Mouse (Mus musculus) hindbrain, embryonic 16.5 days (tissue): ENCODE measurements at regions not wholly inside any gene's neighbourhood (a gene's known extent, or its start where the extent isn't known, plus 50 kb on each side); places are given as distances from the start of the nearest gene placed in this dataset.

Experiments
- ATAC-seq: fragments of 200-750 bp; cut with Nextera tagmentation; 2 replicates; pipeline ENCODE4 v1.8.0; 2017; ENCODE audit warnings: moderate TSS enrichment, moderate library complexity
- H3K27ac ChIP-seq: fragments of 300-500 bp; sonication (generic); 2 replicates; pipeline ENCODE4 v1.5.1; 2014; ENCODE audit warnings: low read depth, mild to moderate bottlenecking, control low read depth, low read length, moderate library complexity
- H3K27me3 ChIP-seq: fragments of 300-500 bp; sonication (generic); replicated peaks from 2 replicates; pipeline ENCODE4 v1.6.1; 2014; ENCODE audit warnings: low read length; ENCODE audit not compliant: control insufficient read depth, insufficient read depth
- H3K36me3 ChIP-seq: fragments of 300-500 bp; sonication (generic); 2 replicates; pipeline ENCODE4 v1.6.1; 2014; ENCODE audit warnings: mild to moderate bottlenecking, low read length, moderate library complexity, mixed read lengths; ENCODE audit not compliant: control insufficient read depth, insufficient read depth
- H3K4me1 ChIP-seq: fragments of 300-500 bp; sonication (generic); 2 replicates; pipeline ENCODE4 v1.6.1; 2014; ENCODE audit warnings: low read depth, low read length; ENCODE audit not compliant: control insufficient read depth, insufficient read depth
- H3K4me2 ChIP-seq: fragments of 300-500 bp; sonication (generic); 2 replicates; pipeline ENCODE4 v1.6.1; 2014; ENCODE audit warnings: mild to moderate bottlenecking, low read length, control low read depth, moderate library complexity
- H3K4me3 ChIP-seq: fragments of 300-500 bp; sonication (generic); 2 replicates; pipeline ENCODE4 v1.5.1; 2014; ENCODE audit warnings: mild to moderate bottlenecking, low read length, control low read depth, moderate library complexity
- H3K9ac ChIP-seq: fragments of 300-500 bp; sonication (generic); 2 replicates; pipeline ENCODE4 v1.6.1; 2014; ENCODE audit warnings: low read depth, mild to moderate bottlenecking, control low read depth, low read length, moderate library complexity
- H3K9me3 ChIP-seq: fragments of 300-500 bp; sonication (generic); 2 replicates; pipeline ENCODE4 v1.6.1; 2014; ENCODE audit warnings: mild to moderate bottlenecking, low read length, moderate library complexity; ENCODE audit not compliant: control insufficient read depth
- WGBS: fragments of 180-500 bp; shearing (Covaris S2); extraction: QIAGEN DNeasy Blood & Tissue Kit; methylation state at CpG from one replicate; pipeline ENCODE4 v1.1.7; 2014; 5-methylcytosine and 5-hydroxymethylcytosine counted together

GRCm38 (mm10) chr1:125242345-125242744 is 193.2 kb downstream of the Actr3 start:
- Histone ChIP-seq H3K27ac (no peak overlapping the region), H3K36me3 (no peaks in the 10 kb centered on the region), H3K4me1 (no peaks in the 10 kb centered on the region), H3K9me3 (no peaks in the 10 kb centered on the region), H3K4me3 (no peak overlapping the region), H3K9ac (no peak overlapping the region), H3K27me3 (no peaks in the 10 kb centered on the region), H3K4me2 (no peak overlapping the region)
- ATAC-seq: peak; percentile 63; the same call in 1 of the 2 replicates
- WGBS: 92% methylated on average over 7 of the region's 7 CpGs

- Histone ChIP-seq H3K36me3 (no peaks in the 10 kb centered on the region), H3K27ac (no peak overlapping the region), H3K4me2 (no peak overlapping the region), H3K4me1 (no peaks in the 10 kb centered on the region), H3K4me3 (no peak overlapping the region), H3K27me3 (no peaks in the 10 kb centered on the region), H3K9ac (no peak overlapping the region), H3K9me3 (no peaks in the 10 kb centered on the region)
- WGBS: 94% methylated on average over 1 of the region's 1 CpGs
- no peak for ATAC-seq
Observed at GRCm38 (mm10) chr1:125241717-125242116, 193.8 kb downstream of the Actr3 start.

- no peaks in the 10 kb centered on the region for H3K4me1 ChIP-seq
- H3K27me3 ChIP-seq: no peaks in the 10 kb centered on the region
- H3K4me2 ChIP-seq: no peak overlapping the region
- no peaks in the 10 kb centered on the region for H3K9me3 ChIP-seq
- no peak overlapping the region for H3K27ac ChIP-seq
- H3K4me3 ChIP-seq: no peak overlapping the region
- ATAC-seq: no peak
- 86% methylated on average over 3 of the region's 3 CpGs for WGBS
- no peak overlapping the region for H3K9ac ChIP-seq
- no peaks in the 10 kb centered on the region for H3K36me3 ChIP-seq
Observed at GRCm38 (mm10) chr1:125237595-125237988, 197.9 kb downstream of the Actr3 start.

GRCm38 (mm10) chr1:125236948-125237594 is 198.5 kb downstream of the Actr3 start:
- Histone ChIP-seq H3K27ac (no peak overlapping the region), H3K4me3 (no peak overlapping the region), H3K9ac (no peak overlapping the region), H3K27me3 (no peaks in the 10 kb centered on the region), H3K36me3 (no peaks in the 10 kb centered on the region), H3K4me1 (no peaks in the 10 kb centered on the region), H3K9me3 (no peaks in the 10 kb centered on the region), H3K4me2 (no peak overlapping the region)
- ATAC-seq: no peak
- WGBS: 75% methylated on average over 10 of the region's 10 CpGs

GRCm38 (mm10) chr1:125234747-125235146 is 200.8 kb downstream of the Actr3 start:
- Histone ChIP-seq H3K4me1 (no peaks in the 10 kb centered on the region), H3K27me3 (no peaks in the 10 kb centered on the region), H3K4me3 (no peak overlapping the region), H3K4me2 (no peak overlapping the region), H3K9me3 (no peaks in the 10 kb centered on the region), H3K9ac (no peak overlapping the region), H3K27ac (no peak overlapping the region), H3K36me3 (no peaks in the 10 kb centered on the region)
- no peak for ATAC-seq
- WGBS: 85% methylated on average over 2 of the region's 2 CpGs

GRCm38 (mm10) chr1:125223370-125223769 is 212.2 kb downstream of the Actr3 start:
- Histone ChIP-seq H3K4me3 (no peak overlapping the region), H3K36me3 (no peaks in the 10 kb centered on the region), H3K9ac (no peak overlapping the region), H3K9me3 (no peaks in the 10 kb centered on the region), H3K27ac (no peak overlapping the region), H3K4me2 (no peak overlapping the region), H3K27me3 (no peaks in the 10 kb centered on the region), H3K4me1 (no peaks in the 10 kb centered on the region)
- ATAC-seq: no peak
- WGBS: 90% methylated on average over 10 of the region's 10 CpGs

- WGBS: 58% methylated on average over 6 of the region's 6 CpGs
- no peak overlapping the region for H3K27ac ChIP-seq
- no peaks in the 10 kb centered on the region for H3K27me3 ChIP-seq
- H3K36me3 ChIP-seq: no peaks in the 10 kb centered on the region
- H3K9ac ChIP-seq: no peak overlapping the region
- no peaks in the 10 kb centered on the region for H3K9me3 ChIP-seq
- no peak overlapping the region for H3K4me3 ChIP-seq
- no peaks in the 10 kb centered on the region for H3K4me1 ChIP-seq
- ATAC-seq: peak; percentile 91
- H3K4me2 ChIP-seq: no peak overlapping the region
Observed at GRCm38 (mm10) chr1:125216192-125216591, 219.3 kb downstream of the Actr3 start.

GRCm38 (mm10) chr1:125187091-125187490 is 248.4 kb downstream of the Actr3 start:
- Histone ChIP-seq H3K4me3 (no peak overlapping the region), H3K4me1 (no peaks in the 10 kb centered on the region), H3K9ac (no peak overlapping the region), H3K36me3 (no peaks in the 10 kb centered on the region), H3K4me2 (no peak overlapping the region), H3K9me3 (no peaks in the 10 kb centered on the region), H3K27ac (no peak overlapping the region), H3K27me3 (no peaks in the 10 kb centered on the region)
- 64% methylated on average over 1 of the region's 1 CpGs for WGBS
- ATAC-seq: no peak

GRCm38 (mm10) chr1:125176124-125176937 is 259.2 kb downstream of the Actr3 start:
- no peak overlapping the region for H3K4me3 ChIP-seq
- no peaks in the 10 kb centered on the region for H3K4me1 ChIP-seq
- no peak overlapping the region for H3K9ac ChIP-seq
- H3K27ac ChIP-seq: no peak overlapping the region
- 91% methylated on average over 15 of the region's 15 CpGs for WGBS
- H3K36me3 ChIP-seq: no peaks in the 10 kb centered on the region
- no peaks in the 10 kb centered on the region for H3K27me3 ChIP-seq
- H3K9me3 ChIP-seq: no peaks in the 10 kb centered on the region
- ATAC-seq: no peak
- no peak overlapping the region for H3K4me2 ChIP-seq
